Mouse (Mus musculus) megakaryocyte-erythroid progenitor cell, adult 5-6 weeks (primary cell): Measurements from ENCODE around the gene Adora1. TPM values are rescaled to one million over a fixed set of nuclear protein-coding genes. Genes with fewer than 3 reads are reported as not detected.
A peak's percentile ranks its signal among the peaks of the same experiment; 100 is the strongest.
"Not testable (repeated sequence)": the region's sequence is repeated elsewhere in the genome, so short reads cannot be mapped to it uniquely, and the experiment has no call there.

ENCODE experiments used
- ATAC-seq: replicated peaks from 2 replicates; pipeline ENCODE4 v1.8.0; 2016; ENCODE audit warnings: mild to moderate bottlenecking, inconsistent platforms; ENCODE audit not compliant: severe bottlenecking, poor library complexity, low FRiP score, low TSS enrichment
- total RNA-seq, 2 experiments: library from RNA; stranded (forward) in 1 of 2; stranded (reverse) in 1 of 2; fragments of 200-1000, 215-1000 nt in 1 of 2; fragments of >200 nt in 1 of 2; fragmentation: Nextera tagmentation in 1 of 2; gene quantifications; 2 replicates each; pipeline ENCODE4 v1.2.3; 2014 to 2017

Gene Adora1
- total RNA-seq (2014; fragmentation: Nextera tagmentation), result not detected in 2 replicates
- not detected in 2 replicates for total RNA-seq (2017)

DNA sequence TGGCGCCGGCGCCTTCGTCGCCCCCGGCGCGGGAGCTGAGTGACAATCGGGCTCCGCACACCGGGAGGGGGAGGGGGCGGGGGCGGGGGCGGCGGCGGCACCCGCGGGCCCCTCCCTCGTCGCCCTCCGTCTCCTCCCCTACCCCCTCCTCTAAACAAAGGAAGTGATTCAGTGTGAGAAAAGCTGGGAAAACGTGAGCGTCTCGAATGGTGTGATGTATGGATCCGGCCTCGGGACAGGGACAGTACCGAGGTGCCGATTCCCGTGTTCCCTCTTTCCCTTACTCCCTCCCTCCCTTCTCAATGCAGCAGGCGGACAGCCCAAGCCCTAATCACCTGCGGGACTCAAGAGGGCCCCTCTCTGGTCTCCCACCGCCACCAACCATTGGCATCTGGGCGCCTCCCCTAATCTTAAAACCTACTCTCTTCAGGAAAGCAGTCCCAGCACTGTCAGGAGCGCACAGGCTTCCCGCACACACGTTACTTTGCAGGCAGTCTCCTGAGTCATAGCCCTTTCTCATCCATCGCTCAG is at the start of gene Adora1:
Adora1 (minus strand) TSS at position 41 of the 531 bp plus-strand sequence.
- no peak for ATAC-seq

- no peak for ATAC-seq
Measured at GRCm38 (mm10) chr1:134283108-134283507, 47.9 kb upstream of the Adora1 start.

DNA sequence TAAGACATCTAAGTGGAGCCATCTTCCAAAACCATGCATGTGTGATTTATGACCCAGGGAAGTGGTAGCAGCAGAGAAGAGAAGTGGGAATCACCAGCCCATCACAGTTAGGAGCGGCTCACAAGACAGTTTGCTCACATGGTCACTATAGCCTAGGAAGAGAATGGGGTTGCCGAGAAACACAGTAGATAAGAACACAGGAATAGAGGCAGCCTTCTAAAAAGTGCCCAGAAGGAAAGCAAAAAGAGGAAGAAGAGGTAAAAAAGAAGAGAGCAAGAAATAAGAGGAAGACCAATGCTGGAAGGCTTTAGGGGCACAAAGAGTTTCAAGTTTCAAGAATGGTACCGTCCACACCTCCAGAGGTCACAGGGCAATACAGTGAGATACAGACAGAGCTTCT is 47.1 kb upstream of the Adora1 start:
- no peak for ATAC-seq

DNA sequence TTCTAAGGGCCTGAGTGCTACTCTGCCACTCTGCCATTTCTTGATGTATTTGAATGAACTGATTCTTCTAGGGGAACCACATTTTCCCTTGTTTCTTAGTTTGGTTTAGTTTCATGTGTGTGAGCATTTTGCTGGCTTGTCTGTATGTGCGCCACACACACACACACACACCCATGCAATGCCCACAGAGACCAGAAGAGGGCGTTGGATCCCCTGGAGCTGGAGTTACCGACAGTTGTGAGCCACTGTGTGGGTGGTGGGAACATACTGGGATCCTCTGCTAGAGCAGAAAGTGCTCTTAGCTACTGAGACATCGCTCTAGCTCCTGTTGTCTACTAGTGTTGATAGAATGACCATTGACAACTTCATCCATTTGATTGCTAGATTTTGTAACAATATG is 46.3 kb upstream of the Adora1 start:
- no peak for ATAC-seq

- ATAC-seq, result no peak
Measured at GRCm38 (mm10) chr1:134280174-134280573, 44.9 kb upstream of the Adora1 start.

DNA sequence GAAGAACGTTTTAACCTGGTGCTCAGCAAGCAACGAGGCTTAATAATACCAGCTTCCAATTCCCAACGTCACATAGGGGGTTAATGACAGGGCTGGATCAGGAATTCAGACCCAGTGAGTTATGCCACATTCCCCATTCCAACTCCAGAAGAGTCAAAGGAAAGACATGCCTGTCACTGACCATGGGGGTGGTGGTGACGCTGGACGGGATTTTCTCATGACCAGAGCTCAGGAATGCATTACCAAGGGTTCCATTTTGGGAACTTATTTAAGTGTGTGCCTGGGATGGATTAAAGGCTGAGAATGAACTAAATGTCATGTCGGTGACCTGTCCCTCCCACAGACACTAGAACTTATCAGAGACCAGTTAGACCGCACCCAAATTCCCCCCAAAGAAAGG is 41.6 kb upstream of the Adora1 start:
- ATAC-seq, result no peak

GRCm38 (mm10) chr1:134275616-134276464 is 40.6 kb upstream of the Adora1 start:
- ATAC-seq, result no peak

DNA sequence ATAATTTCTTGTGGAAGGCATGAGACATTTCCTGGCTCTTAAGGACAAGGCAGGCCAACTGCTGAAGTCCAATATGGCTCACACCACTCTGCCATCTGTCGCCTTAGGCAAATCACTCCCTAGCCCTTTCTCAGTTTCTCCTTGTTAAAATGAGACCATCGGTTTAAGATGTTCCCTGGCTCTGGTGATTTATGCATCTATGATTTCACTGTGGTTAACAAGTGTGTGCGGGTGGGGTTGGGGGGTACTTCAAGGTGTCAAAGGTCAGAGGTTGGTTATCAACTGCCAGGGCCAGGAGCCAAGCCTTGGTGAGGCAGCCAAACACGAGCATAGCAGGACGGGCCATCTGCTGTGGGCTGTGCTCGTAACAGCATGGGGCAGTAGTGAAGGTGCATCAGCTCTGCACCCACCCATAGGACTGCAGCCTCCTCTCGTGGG is 39.3 kb upstream of the Adora1 start:
- ATAC-seq, result no peak

DNA sequence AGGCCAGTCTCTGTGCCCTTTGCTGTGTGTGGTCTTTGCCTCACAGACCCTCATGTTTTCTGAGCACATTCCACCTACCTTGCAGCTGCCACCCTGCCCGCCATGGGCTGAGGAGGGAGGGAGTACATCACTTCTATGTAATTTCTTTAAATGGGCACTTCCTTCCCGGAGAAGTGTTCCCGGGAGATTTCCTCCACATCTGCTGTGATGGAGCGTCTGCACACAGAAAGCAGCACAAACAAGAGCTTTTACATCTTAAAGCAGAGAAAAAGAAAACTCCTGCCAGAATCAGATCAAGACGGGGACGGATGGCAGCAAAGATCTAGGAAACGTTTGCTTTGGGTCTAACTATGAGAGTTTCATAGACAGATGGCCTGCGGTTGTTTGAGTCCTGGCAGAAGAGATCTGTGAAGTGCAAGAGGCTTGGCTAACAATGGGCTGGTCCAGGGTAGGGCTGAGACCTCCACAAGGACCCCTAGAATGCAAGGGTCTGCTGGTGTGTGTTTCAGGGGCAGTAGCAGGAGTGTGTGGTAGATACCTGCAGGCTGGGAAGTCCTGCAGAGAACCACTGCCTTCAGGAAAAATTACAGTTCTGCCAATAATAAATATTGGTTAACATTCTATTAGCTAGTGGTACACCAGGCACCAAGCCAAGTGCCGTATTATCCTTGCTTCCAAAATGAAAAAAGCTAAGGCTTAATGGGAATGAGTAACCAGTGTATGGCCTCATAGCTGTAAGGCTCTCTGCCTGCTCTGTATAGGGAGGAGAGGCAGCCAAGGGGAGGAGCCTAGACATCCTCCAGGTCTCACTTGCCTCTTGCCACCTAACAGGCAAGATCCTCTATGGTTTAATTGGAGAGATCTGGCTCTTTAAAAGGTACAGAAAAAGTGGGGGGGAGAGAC is 38.5 kb upstream of the Adora1 start:
- no peak for ATAC-seq

DNA sequence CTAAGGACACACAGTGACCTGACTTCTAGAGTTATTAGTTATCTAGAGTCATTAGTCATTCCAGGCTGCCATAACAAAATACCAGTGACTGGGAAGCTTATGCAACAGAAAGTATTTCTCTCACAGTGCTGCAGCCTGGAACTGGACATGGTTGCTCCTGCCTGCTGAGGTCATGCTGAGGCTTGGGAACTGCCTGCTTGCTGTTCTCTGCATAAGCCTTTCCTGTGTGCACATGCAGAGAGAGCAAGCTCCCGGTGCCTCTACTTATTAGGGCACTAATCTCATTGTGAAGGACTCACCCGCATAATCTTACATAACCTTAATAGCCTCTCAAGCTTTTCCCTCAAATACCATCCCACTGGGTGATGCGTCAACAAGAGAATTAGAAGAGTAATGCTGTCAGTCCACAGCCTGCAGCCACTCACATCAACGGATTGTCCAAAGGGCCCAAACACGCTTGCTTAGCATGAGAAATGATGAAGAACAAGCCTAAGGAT is 37.6 kb upstream of the Adora1 start:
- ATAC-seq, result no peak

- ATAC-seq, result no peak
Measured at GRCm38 (mm10) chr1:134270026-134270425, 34.8 kb upstream of the Adora1 start.

- no peak for ATAC-seq
Measured at GRCm38 (mm10) chr1:134265797-134266196, 30.6 kb upstream of the Adora1 start.

DNA sequence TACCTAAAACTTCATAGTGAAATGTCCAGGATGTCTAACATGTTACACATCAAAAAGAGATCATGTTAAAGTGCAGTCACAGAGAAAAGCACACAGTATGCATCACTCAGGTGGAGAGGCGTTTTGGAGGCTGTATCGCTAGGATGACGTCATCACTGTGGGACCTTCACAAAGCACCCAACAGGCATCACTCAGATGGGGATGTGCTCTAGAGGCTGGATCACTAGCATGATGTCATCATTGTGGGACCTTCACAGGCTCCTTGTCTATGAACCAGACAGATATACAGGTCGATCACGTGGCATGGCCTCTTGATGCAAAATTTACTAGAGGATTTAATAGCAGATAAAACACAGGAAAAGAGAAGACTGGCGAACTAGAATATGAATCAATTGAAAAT is 29.1 kb upstream of the Adora1 start:
- no peak for ATAC-seq

- not testable (repeated sequence) for ATAC-seq
Measured at GRCm38 (mm10) chr1:134249681-134250080, 14.4 kb upstream of the Adora1 start.

DNA sequence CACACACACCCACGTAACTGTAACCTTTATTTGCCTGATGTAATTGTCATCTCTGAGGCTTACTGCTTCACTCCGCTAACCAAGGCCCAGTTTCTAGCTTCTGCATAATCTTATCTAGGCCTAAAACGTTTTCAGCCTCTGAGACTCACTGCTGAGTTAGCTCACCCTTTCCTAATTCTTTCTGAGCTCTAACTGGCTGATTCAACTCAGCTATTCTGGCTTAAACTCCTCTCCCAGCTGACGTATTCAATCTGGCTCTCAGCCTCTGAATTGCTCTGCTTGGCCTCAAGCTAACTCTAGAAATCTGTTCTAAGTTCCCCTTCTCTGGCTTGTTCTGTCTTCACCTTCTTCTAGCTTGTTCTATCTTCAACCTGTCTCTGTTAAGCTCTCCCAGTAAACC is 11.4 kb upstream of the Adora1 start:
- ATAC-seq, result no peak

DNA sequence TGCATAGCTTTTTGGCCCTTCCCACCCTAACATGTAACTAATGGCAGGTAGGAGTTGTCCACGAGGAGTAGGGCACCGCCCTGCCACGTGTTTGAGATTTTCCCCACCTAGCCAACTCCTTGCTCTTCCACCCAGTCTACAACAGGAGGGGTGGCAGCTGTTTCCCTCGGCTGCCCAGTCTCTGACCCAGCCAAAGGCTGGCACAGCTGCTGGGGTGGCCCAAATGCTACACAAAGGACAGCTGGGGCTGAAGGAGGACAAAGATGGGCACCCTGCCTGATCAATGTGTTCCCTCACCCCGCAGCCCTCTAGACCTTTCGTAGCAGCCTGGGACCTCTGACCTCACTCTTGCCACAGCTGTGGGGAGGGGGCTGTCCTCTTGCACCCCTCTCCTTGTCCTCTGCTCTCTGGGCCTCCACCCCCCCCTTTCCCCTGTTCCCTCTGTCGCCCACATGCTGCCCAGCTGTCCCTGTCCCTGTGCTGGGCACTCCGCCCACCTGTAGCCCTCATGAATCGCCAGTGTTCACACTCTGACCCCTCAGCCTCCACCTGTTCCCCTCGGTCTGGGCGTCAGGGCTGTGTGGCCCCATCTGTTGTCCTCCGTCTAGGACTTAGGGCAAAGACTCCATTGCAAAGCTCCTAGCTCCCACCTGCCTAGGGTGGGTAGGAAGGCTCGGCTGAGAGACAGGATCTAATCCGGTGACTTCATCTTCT is 9.9 kb upstream of the Adora1 start:
- ATAC-seq, result no peak

GRCm38 (mm10) chr1:134243948-134244914 is 9.0 kb upstream of the Adora1 start:
- ATAC-seq, result peak; percentile 97

DNA sequence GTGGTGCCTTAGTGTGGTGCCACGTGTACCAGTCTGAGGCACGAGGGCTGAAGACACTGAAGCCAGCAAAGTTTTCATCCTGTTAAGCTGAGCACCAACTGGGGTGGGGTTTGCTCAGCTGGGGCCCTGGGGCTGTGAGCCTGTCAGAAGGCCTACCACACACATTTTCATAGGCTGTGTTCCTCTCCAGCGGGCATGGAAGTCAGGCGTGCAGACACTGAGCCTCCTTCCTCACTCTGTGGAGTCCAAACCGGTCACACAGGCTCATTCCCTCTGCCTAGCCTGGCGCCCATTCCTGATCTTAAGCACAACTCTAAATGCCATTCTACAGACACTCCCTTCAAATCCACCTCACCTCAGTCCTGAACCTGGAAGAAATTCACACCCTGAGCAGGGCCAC is 8.3 kb upstream of the Adora1 start:
- ATAC-seq, result no peak
